Mouse (Mus musculus) left cerebral cortex, postnatal 10 days (tissue): ENCODE results near the gene Tesk1. TPM values are rescaled to one million over a fixed set of nuclear protein-coding genes. Genes with fewer than 3 reads are reported as not detected.

Experiments
- DNase-seq, 2 experiments: peaks; one replicate each; pipeline ENCODE4 v3.0.0; 2021 to 2022; ENCODE audit warnings: low spot score in 2 of 2, mixed read lengths in 1 of 2; ENCODE audit errors: extremely low spot score in 1 of 2
- intact Hi-C: fragments of 180-260 bp; cut with DNase I; formaldehyde crosslinking; loops from one replicate; pipeline ENCODE4 v1.15.1; 2025
- total RNA-seq, 2 experiments: library from RNA; stranded (reverse); gene quantifications; 2 replicates each; pipeline ENCODE4 v1.2.3; 2021

Tesk1 gene
- total RNA-seq, 2 experiments from 2014 or later = 71.7 to 74.2 TPM

DNA sequence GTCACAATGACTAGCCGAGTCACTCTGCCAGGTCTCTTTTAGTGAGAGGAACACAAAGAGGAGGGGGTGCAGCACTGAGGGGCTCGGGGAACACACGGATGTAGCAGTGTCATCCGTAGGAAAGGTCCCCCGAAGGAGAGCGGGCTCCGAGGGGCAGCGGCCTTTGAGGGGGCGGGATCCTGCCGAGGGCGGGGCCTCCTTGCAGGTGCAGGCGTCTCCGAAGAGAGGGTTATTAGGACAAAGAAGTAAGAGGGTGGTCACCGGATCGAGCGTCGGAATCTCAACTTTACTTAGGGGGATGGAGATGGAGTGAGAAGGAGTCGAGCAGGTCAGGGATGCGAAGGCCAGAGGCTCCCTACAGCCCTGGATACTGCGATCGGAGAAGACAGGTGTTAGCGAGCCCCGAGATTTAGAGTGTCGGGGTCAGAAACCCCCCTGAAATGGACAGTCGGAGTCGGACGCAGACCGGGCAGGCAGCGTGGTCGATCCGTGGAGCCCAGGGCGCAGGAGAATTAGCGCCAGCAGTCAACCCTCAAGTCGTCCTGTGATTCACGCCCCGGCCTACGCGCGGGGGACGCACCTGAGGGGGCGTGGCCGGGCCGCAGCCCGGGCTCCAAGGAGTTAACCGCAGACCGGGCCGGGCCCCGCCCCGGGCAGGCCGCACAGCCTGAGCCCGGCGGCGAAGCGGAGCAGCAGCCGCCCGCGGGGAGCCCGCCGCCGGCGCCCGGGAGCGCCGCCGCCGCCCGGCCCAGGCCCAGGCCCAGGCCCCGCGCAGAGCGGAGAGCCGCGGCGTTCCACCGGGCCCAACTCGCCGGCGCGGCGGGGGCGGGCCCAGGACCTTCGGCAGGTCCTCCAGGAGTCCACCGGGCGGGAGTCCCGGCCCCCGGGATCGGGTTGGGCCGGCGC, 970 bp downstream of the Tesk1 start:
- intact Hi-C loops = loop anchor here (5.0 kb wide), 1 partner anchor 35 kb away; no protein-coding TSS in a partner anchor
- peak in 1 of 2 experiments; percentile 84 for DNase-seq

DNA sequence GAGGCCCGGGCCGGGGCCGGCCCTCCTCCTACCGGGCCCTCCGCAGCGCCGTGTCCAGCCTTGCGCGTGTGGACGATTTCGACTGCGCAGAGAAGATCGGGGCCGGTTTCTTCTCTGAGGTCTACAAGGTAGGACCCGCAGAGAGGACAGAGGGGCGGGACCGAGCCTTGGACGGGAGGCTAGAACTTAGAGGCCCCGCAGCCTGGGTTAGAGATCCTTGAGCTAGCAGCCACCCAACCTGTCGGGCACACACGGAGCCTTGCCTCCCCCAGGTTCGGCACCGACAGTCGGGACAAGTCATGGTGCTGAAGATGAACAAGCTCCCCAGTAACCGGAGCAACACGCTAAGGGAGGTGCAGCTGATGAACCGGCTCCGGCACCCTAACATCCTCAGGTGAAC, 1.8 kb downstream of the Tesk1 start:
- intact Hi-C loops = loop anchor here (5.0 kb wide), 1 partner anchor 34 kb away; no protein-coding TSS in a partner anchor

DNA sequence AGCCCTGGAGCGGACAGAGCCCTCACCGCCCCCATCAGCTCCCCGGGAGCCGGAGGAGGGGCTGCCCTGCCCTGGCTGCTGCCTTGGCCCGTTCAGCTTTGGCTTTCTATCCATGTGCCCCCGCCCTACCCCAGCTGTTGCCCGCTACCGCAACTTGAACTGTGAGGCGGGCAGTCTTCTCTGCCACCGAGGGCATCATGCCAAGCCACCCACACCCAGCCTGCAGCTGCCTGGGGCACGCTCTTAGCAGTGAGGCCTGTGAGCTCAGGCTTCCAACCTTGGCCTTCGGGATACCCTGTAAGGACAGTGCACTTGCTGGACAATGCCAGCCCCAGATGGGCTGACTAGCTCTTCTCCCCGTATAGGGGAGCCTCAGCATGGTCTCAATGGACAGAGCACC, 5.5 kb downstream of the Tesk1 start:
- intact Hi-C loops = no loop called here
- peak in 1 of 2 experiments; percentile 60 for DNase-seq

More for the DNA sequence above, 1.8 kb downstream of the Tesk1 start:
- DNase-seq = peak in 1 of 2 experiments; percentile 58

DNA sequence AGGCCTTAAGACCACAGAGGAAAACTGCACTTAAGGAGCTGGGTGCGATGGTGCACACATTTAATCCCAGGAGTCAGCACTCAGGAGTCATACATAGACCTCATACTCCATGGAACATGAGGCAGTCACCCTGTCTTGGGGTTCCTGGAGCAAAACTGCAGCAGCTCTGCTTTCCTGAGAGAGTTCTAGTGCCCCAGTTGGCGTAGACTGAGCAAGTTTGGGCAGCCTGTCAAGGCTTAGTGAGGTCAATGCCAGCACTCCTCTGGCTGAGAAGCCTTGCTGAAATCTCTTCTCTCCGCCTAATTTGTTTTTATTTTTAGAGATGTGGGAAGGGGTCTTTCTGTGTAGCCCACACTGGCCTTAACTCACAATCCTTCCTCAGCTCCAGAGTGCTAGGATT, 6.8 kb downstream of the Tesk1 start:
- DNase-seq = no peak
- intact Hi-C loops = no loop called here

DNA sequence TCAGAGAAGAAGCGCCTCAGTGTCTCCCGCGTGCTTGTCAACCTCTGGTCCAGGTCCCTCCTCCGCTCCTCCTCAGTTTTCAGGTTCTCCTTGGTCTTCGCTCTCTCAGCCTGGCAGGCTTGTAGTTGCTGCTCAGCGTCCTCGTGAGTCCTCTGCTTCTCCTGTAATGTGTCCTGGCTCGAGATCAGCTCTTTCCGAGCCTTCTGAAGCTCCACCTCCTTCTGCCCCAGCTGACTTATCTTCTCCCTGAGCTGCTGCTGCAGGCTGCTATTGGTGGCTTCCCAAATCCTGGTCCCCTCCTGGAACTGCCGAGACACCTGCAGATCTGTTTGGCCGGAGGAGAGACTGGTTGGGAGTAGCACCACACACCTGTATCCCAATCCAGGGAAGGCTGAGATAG, 10.6 kb downstream of the Tesk1 start:
- intact Hi-C loops = no loop called here
- DNase-seq = no peak

DNA sequence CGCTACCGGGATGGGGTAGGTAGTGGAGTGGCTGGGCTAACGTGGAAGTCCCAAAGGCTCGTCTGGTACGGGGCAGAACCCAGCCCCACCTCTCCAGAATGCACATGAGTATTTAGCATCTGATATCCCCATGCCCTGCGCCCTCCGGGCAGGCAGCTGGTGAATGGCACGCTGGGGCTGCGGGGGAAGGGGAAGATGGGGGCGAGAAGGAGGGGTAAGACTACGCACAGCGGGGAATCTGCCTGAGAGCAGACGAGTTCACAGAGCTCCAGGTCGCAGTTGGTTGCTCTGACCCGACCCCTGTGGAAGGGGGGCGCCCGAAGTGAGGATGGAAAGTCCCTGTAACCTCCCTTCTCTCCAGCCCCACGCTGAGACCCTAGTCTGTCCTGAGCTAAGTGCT, 11.7 kb downstream of the Tesk1 start:
- intact Hi-C loops = no loop called here
- DNase-seq = no peak

DNA sequence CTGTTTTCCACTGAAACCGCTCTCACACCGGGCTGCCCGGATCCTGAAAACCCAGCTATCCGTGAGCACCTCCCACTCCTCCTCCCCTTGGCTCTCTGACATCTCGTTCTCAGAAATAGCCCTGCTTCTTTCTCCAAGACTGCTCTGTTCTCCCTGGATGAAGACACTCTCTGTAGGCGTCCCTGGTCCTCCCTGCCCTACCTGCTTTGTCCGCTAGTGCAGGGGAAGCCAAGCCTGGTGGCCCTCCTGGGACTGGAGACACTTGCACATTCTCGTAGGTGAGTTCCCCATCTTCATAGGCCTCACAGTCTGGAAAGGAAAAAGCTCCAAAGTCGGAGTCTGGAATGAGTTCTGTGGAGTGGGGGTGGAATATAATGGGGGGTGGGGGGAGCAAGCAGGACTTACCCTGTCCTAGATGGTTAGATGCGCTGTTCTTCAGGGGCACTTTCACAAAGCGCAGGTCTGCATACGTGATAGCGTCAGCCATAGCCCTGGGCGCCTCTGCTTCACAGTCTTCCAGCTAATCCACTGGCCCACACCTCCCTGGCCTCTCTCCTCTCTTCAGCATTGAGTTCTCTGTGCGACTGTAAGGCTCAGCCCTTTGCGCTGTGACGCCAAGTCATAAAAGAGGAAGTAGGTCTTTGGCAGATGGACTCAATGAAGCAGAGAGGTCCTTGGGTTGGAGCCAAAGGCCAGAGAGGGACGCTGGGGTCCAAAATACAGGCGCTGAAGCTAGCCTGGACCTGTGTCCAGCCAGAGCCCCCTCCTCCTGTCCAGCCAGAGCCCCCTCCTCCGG, 12.5 kb downstream of the Tesk1 start, which contains the start of gene Cd72:
TSS of gene Cd72 (minus strand) at position 588 of the 796 bp plus-strand sequence.
- intact Hi-C loops = no loop called here
- no peak for DNase-seq

DNA sequence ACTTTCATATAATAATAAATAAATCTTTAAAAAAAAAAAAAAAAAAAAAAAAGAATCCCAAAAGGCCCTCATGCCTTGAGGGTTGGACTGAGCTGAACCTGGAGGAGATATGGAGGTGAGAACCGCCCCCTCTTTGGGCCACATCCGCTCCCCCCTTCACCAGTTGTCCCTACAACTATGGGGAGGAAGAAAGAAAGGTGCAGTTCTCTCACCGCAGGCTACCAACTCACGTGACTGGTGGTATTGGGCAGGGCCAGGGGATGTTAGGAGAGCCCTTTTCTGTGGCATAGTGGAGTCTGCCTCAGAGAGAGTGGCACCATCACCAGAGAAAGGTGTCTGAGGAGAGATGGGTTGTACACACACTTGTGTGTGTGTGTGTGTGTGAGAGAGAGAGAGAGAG, 14.7 kb downstream of the Tesk1 start:
- intact Hi-C loops = no loop called here
- DNase-seq = no peak

DNA sequence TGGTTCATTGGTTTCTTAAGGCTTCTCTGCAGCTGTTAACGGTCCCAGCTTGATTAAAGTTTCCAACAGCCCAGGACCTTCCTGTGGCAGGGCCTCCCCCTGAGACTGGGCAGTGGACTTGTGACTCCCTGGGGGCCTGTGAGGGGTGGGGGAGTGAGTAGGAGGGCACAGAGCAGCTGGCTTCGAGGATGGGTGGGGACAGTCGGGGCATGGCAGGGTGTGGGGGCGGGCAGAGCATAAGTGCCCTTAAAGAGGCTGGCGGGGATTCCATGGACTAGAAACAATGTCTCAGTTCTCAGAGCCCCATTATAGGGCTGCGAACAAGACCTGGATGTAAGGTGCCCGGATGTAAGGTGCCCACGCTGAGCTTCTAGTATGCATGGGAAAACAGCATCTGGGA, 15.4 kb downstream of the Tesk1 start:
- intact Hi-C loops = no loop called here
- no peak for DNase-seq

DNA sequence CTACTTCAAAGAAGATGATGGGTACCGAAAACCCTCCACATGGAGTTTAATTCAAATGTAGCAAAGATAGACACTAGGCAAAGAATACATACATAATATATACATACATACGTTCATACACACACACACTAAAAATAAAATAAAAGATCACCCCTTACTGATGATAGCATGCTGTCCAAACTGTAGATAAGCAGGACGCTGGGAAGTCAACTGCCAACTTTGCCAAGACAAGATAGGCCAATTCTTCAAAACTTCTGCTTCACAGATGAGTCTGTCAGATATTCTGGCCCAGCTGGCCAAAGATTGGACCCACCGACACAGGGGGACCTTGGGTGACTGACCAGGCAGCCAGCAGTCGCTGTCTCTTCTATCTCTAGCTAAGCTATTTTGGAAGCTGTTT, 21.4 kb downstream of the Tesk1 start:
- intact Hi-C loops = no loop called here
- no peak for DNase-seq

DNA sequence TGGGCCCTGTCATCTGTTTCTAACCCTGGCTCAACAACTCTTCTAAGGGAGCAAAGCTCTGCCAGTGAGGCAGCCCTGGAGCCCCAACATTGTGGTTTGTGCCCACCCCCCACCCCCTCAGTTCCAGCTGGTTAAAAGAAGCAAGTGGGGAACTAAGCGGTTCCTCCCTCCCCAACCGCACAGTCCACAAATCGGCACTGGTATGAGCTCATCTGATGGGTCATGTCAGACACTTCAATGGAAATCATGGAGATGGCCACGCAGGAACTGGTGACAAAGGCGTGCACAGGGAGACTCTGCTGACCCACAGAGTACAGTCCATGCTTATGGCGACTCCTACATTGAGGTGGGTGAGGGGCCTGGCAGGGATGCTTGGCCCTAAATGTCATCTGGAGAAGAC, 24.2 kb downstream of the Tesk1 start:
- no peak for DNase-seq
- intact Hi-C loops = no loop called here

DNA sequence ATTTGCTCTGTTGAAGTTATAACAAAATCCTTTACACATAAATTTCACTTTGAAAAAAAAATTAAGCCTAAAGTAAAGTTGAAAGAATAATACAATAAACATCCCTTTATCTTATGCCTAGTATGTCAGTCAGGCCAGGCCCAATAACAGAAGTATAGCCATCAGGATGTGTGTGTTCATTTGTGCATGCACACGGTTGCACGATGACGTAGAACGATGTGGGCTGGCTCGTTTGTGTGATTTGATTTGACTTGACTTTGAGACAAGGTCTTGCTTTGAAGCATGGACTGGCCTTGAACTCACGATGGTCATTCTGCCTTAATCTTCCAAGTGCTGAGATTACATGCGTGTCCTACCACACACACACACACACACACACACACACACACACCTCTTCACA, 25.1 kb downstream of the Tesk1 start:
- intact Hi-C loops = no loop called here
- no peak for DNase-seq

DNA sequence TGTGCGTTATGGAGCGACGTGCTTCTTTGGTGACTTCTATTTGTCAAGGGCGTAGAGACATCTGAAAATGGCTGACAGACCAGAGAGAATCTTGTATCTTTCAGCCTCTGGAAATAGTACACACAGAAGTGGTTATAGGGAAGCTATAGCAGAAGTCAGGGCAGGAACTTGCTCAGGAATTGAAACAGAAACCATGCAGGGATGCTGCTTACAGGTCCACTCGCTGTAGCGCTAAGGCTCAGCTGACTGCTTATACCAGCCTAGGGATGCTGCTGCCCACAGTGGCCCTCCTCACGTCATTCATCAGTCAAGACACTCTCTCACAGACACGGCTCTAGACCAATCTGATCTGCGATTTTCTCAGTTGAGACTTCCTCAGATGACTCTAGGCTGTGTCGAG, 28.6 kb downstream of the Tesk1 start:
- no peak for DNase-seq
- intact Hi-C loops = no loop called here

DNA sequence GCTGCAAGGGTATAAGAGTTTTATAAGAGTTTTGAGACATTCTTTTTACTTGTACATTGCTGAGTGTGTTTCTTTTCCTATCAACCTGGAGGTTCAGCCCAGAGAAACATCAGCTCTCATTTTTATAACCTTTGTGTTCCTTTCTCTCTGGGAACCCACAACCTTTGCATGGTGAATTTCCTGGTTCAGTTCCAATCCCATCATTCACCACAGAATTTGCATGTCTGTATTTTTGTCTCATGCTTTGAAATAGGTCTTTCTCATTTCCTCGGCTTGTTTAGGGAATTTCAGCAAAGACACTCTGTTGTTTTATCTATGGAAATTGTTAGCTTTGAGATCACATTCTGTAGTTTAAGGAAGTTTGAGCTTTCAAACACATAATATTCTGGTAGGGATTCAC, 31.9 kb downstream of the Tesk1 start:
- DNase-seq = no peak
- intact Hi-C loops = no loop called here

DNA sequence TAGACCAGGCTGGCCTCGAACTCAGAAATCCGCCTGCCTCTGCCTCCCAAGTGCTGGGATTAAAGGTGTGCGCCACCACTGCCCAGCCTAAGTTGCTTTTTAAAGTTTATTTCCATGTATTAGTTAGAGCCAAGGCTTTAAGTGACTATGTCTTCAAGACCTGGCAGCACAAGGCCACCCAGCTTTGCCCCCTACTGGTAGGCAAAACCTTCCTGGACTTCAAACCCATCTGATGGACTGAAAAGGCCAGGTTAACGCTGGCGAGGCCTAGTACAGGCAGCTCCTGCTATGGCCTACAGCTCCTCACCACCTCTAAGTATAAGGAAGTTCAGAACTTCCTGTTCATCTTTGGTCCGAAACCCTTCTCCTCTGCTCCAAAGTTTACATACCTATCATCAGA, 34.9 kb downstream of the Tesk1 start:
- intact Hi-C loops = loop anchor here (5.0 kb wide), 1 partner anchor 34 kb away; the partner anchor contains the start of gene Tesk1

DNA sequence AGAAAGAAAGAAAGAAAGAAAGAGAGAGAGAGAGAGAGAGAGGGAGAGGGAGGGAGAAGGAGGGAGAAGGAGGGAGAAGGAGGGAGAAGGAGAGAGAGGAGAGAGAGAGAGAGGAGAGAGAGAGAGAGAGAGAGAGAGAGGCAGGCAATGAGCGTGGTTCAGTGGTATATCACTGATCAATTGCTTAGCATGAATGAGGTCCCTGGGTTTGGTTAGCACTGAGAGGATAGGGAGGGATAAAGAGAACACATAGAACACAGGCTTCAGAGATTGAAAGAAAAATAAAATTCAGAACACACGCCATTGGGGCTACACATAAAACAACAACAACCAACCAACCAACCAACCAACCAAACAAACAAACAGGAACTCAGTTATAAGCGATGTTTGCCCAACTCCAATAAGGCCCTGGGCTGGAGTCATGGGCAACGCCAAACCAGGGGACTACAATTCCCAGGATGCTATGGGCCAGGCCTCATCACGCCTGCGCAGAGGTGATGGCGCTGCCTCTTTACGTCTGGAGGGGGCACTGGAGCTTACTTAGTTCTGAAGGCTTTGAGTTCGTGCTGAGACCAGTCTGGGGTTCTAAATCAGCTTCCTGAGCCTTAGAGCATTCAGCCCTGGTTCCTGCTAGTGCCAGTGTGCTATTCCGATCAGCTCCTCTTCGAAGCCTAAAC, 36.3 kb downstream of the Tesk1 start:
- DNase-seq = peak; percentile 80 to 90
- intact Hi-C loops = loop anchor here (5.0 kb wide), 1 partner anchor 36 kb away; the partner anchor contains the start of gene Tesk1

More for the DNA sequence above, 34.9 kb downstream of the Tesk1 start:
- DNase-seq = no peak

DNA sequence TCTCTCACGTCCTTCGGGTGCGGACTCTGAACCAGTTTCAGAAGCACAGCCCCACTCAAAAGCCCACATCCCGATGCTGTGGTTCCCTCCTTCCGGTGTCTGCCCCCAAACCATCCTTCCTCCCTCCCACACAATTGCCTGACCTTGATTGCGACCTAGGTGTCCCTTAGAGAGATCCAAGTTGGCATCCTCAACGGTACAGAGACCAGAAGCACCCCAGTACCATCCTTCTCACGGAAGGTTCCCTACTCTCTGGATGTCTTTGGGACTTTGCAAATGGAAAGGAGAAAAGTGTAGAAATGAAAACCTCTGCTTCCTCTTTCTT, 36.8 kb downstream of the Tesk1 start:
- no peak for DNase-seq
- intact Hi-C loops = loop anchor here (5.0 kb wide), 1 partner anchor 36 kb away; the partner anchor contains the start of gene Tesk1

DNA sequence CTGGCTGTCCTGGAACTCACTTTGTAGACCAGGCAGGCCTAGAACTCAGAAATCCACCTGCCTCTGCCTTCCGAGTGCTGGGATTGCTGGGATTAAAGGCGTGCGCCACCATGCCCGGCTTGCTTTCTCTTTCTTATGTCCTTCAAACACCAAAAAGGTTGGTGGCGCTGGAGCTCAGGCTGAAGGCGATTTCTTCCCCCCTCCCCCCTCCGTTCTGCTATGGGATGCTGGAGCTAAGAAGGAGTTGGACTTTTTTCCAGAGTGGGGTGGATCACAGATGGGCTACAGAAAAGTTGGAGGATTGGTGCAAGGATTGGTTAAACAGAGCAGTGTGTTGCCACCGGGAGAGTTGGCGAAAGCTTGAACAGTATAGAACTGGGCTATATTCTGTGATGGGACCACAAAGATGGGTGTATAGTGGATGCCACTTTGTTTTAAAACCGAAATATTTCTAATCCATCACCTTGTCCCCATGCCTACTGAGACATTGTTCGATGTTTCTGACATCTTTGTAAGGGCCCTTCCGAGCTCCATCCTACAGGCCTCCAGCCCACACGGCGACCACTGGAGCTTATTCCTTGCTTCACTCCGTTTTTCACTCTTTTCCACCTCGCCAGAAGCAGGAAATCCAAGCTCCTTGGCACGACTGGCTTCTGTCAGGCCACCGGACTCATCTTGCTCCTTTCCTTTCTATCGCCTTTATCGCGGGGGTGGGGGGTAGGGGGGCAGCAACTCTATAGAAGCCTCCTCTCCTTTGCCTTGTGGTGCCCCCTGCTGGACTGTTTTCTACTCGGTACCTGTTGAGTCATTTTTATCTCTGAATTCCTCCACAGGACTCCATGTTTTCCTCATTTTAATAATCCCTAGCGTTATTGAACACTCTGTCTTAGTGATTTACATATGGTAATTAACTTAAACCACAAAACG, 37.4 kb downstream of the Tesk1 start:
- intact Hi-C loops = loop anchor here (5.0 kb wide), 1 partner anchor 37 kb away; the partner anchor contains the start of gene Tesk1
- peak in 1 of 2 experiments; percentile 82 for DNase-seq
